Mouse (Mus musculus) liver, embryonic 14.5 days (tissue): ENCODE measurements around the gene Serpina3c. TPM values are rescaled to one million over a fixed set of nuclear protein-coding genes. Genes with fewer than 3 reads are reported as not detected.
"Not testable (repeated sequence)": the region's sequence is repeated elsewhere in the genome, so short reads cannot be mapped to it uniquely, and the experiment has no call there.

Experiments used
- ATAC-seq: fragments of 200-750 bp; cut with Nextera tagmentation; 2 replicates; pipeline ENCODE4 v1.8.0; 2017; ENCODE audit warnings: moderate number of reproducible peaks, mild to moderate bottlenecking, moderate library complexity; ENCODE audit not compliant: insufficient read depth
- DNase-seq, 3 experiments: peaks; one replicate each; pipeline ENCODE4 v3.0.0-alpha.2; 2012 to 2013; ENCODE audit warnings: low read depth in 3 of 3, low spot score in 3 of 3
- H3K27ac ChIP-seq: fragments of 300-500 bp; sonication (generic); 2 replicates; pipeline ENCODE4 v1.5.1; 2014; ENCODE audit warnings: moderate library complexity, mild to moderate bottlenecking, control low read depth, inconsistent platforms
- H3K27me3 ChIP-seq: fragments of 300-500 bp; sonication (generic); 2 replicates; pipeline ENCODE4 v1.6.1; 2014; ENCODE audit warnings: mild to moderate bottlenecking, low read length, moderate library complexity; ENCODE audit not compliant: control insufficient read depth, insufficient read depth
- H3K36me3 ChIP-seq: fragments of 300-500 bp; sonication (generic); replicated peaks from 2 replicates; pipeline ENCODE4 v1.6.1; 2014; ENCODE audit warnings: low read depth; ENCODE audit not compliant: control insufficient read depth, insufficient read depth
- H3K4me1 ChIP-seq, 2 experiments: fragments of 200-500 bp in 1 of 2; fragments of 300-500 bp in 1 of 2; sonication (generic) in 1 of 2; replicated peaks; 2 replicates each; pipeline ENCODE4 v1.6.1; 2012 to 2014; ENCODE audit warnings: antibody characterized with exemption in 1 of 2, inconsistent platforms in 1 of 2, low read length in 1 of 2; ENCODE audit not compliant: control insufficient read depth in 2 of 2, insufficient read depth in 2 of 2
- H3K4me2 ChIP-seq: fragments of 300-500 bp; sonication (generic); 2 replicates; pipeline ENCODE4 v1.6.1; 2014; ENCODE audit warnings: low read depth, mild to moderate bottlenecking, control low read depth, moderate library complexity
- H3K4me3 ChIP-seq, 2 experiments: fragments of 200-500 bp in 1 of 2; fragments of 300-500 bp in 1 of 2; sonication (generic) in 1 of 2; 2 replicates each; pipeline ENCODE4 v1.5.1; 2012 to 2014; ENCODE audit warnings: low read depth in 2 of 2, low read length in 2 of 2, mild to moderate bottlenecking in 2 of 2, control low read depth in 1 of 2, inconsistent platforms in 1 of 2, moderate library complexity in 1 of 2; ENCODE audit not compliant: insufficient read depth in 1 of 2
- H3K9ac ChIP-seq: fragments of 300-500 bp; sonication (generic); replicated peaks from 2 replicates; pipeline ENCODE4 v1.6.1; 2014; ENCODE audit warnings: mild to moderate bottlenecking, control low read depth, moderate library complexity
- H3K9me3 ChIP-seq: fragments of 300-500 bp; sonication (generic); 2 replicates; pipeline ENCODE4 v1.6.1; 2016; ENCODE audit warnings: low read length, mixed read lengths; ENCODE audit not compliant: control insufficient read depth
- CTCF ChIP-seq: IDR thresholded peaks from 2 replicates; pipeline ENCODE4 v1.5.1; 2016; ENCODE audit warnings: antibody characterized with exemption, low read depth, control low read depth
- EP300 ChIP-seq: IDR thresholded peaks from 2 replicates; pipeline ENCODE4 v1.6.1; 2016; ENCODE audit warnings: antibody characterized with exemption, low read depth
- WGBS: fragments of 180-500 bp; shearing (Covaris S2); extraction: QIAGEN DNeasy Blood & Tissue Kit; methylation state at CpG from one replicate; pipeline ENCODE4 v1.1.7; 2014; ENCODE audit not compliant: insufficient replicate concordance; 5-methylcytosine and 5-hydroxymethylcytosine counted together
- polyA plus RNA-seq, 2 experiments: library from polyadenylated mRNA; depleted of rRNA in 1 of 2; stranded (reverse) in 1 of 2; unstranded in 1 of 2; fragments of >200 nt; fragmentation: Nextera tagmentation in 1 of 2; extraction: Ambion mirVana in 1 of 2; gene quantifications; 2 replicates each; pipeline versions ENCODE4 v1.2.1 to v1.2.3; 2012 to 2014

The Serpina3c gene
- polyA plus RNA-seq, 2 experiments: not detected

DNA sequence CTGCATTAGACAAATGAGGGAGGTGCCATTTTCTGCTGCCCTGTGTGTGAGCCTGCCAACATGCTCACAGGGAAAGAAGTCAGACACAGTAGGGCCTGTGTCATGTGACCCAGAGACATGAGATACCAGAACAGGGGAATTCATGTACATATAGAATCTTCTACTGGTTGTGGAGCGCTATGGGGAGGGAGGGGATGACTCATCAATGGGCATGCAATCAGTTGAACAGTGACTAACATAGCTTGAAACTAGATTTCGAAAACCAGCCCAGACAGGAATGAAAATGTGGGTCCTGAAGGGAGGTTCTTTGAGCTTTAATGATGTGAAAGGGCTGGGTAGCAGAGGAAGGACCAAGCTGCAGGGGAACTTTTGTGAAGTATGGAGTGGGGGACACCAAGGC is 29.7 kb downstream of the Serpina3c start:
- Histone ChIP-seq H3K4me3 (no peak overlapping the region), H3K4me1 (no peaks in the 10 kb centered on the region), H3K9ac (no peak overlapping the region), H3K27ac (no peak overlapping the region), H3K27me3 (no peaks in the 10 kb centered on the region), H3K9me3 (no peaks in the 10 kb centered on the region), H3K36me3 (no peaks in the 10 kb centered on the region), H3K4me2 (no peak overlapping the region)
- 48% methylated on average over 2 of the region's 2 CpGs for WGBS
- DNase-seq (no peak), ATAC-seq (no peak)
- no peak for TF ChIP-seq CTCF
- TF ChIP-seq EP300: no peak

DNA sequence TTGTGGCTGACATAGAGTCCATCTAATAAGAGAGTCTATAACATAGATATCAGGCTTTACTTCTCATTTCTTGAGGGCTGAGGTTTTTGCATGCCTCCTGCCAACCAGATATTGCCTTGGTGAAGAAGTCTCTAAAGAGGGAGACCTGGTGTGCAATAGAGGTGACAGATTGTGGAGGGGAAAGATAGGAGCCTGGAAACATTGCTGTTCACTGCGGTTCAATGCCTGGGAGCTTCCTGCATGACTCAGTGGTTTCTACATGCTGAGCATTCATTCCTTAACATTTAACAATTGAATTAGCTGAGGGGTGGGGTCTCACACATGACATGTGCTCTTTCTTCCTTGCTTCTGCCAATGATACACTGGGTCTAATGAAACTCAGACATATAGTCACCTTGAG is 30.6 kb downstream of the Serpina3c start:
- TF ChIP-seq CTCF: no peak
- TF ChIP-seq EP300: no peak
- H3K4me2 ChIP-seq: no peak overlapping the region
- no peak overlapping the region for H3K9ac ChIP-seq
- ATAC-seq (no peak), DNase-seq (no peak)
- no peak overlapping the region for H3K27ac ChIP-seq
- 29% methylated on average over 1 of the region's 1 CpGs for WGBS
- H3K4me1 ChIP-seq: no peaks in the 10 kb centered on the region
- no peaks in the 10 kb centered on the region for H3K27me3 ChIP-seq
- no peak overlapping the region for H3K4me3 ChIP-seq
- no peaks in the 10 kb centered on the region for H3K36me3 ChIP-seq
- no peaks in the 10 kb centered on the region for H3K9me3 ChIP-seq

DNA sequence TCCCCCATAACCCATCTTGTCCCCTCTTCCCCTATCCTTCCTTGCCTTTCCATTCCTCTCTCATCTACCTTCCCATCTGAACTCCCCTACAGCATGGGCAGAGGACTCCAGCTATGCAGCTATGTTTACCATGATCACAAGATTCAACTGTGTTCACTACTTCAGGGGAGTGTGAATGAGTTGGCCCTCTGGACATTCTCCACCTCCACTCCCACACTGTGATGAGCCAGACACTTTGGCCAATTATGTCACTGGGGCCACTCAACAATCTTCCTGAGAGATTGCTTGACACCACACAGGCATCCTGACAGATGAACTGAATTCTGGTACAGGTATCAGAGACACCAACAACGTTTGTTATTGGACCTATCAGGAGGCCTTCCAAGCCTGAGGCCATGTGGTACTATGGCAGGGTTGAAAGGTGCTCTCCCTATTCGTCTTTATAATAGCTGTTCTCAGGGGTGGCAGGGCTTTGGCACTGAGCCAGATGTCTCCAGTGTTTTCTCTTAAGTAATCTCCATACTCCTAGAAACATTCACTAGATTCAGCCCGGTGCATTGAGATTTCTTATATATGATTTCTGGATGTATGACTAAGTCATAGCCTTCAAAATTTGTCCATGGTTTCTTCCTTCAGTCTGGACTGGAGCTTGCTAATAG is 38.6 kb downstream of the Serpina3c start:
- WGBS: 39% methylated on average over 3 of the region's 3 CpGs
- H3K4me2 ChIP-seq: no peak overlapping the region
- ATAC-seq: no peak
- no peak for DNase-seq
- TF ChIP-seq EP300: no peak
- TF ChIP-seq CTCF: no peak
- no peaks in the 10 kb centered on the region for H3K27me3 ChIP-seq
- H3K27ac ChIP-seq: no peak overlapping the region
- no peak overlapping the region for H3K4me3 ChIP-seq
- H3K36me3 ChIP-seq: no peaks in the 10 kb centered on the region
- no peaks in the 10 kb centered on the region for H3K9me3 ChIP-seq
- H3K4me1 ChIP-seq: no peaks in the 10 kb centered on the region
- H3K9ac ChIP-seq: no peak overlapping the region

- DNase-seq, H3K4me3 ChIP-seq, H3K4me2 ChIP-seq, H3K9ac ChIP-seq, H3K4me1 ChIP-seq, ATAC-seq, H3K36me3 ChIP-seq, H3K27me3 ChIP-seq, H3K27ac ChIP-seq, H3K9me3 ChIP-seq: not testable (repeated sequence)
- 74% methylated on average over 11 of the region's 11 CpGs for WGBS
Measured at GRCm38 (mm10) chr12:104112333-104112732, 41.3 kb downstream of the Serpina3c start, which contains the start of gene Serpina3a. TSS of gene Serpina3a (plus strand) at chr12:104112724.

GRCm38 (mm10) chr12:104108507-104108906 is 45.2 kb downstream of the Serpina3c start:
- peaks cover 2 to 8% of the 10 kb centered on the region in 2 experiments; a peak in 1 of 4 replicates for H3K4me1 ChIP-seq
- H3K9me3 ChIP-seq: no peaks in the 10 kb centered on the region
- no peaks in the 10 kb centered on the region for H3K27me3 ChIP-seq
- WGBS: 47% methylated on average over 2 of the region's 2 CpGs
- H3K27ac ChIP-seq: no peak overlapping the region
- ATAC-seq: no peak
- no peak overlapping the region for H3K4me2 ChIP-seq
- H3K4me3 ChIP-seq: no peak overlapping the region
- H3K9ac ChIP-seq: no peak overlapping the region
- no peaks in the 10 kb centered on the region for H3K36me3 ChIP-seq
- TF ChIP-seq CTCF (no peak), EP300 (no peak)
- no peak for DNase-seq
